23 mouse cellular contexts compared by ENCODE assay signal in the genomic region with DNA sequence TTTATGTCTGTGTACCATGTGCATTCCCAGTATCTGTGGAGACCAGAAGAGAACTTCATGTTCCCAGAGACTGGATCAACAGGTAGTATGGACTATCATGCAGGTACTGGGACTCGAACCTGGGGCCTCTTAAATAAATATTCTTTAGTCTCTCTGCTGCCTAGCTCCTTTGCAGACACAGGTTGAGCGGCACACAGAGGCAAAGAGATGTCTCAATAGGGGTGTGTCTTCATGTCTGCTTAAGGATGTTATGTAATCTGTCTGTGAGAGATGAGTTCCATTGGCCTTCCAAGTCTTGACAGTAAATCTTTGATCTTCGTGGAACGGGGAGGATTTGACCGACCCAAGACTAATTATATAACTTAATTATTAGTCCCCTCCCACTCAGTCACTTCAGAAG. TPM values are rescaled to one million over a fixed set of nuclear protein-coding genes. Genes with fewer than 3 reads are reported as not detected.
DNase-seq lines count a peak whose midpoint lies in the region; ATAC-seq and TF ChIP-seq lines count a peak whose summit lies in the region.
"Had no signal": no experiment of that assay in that cellular context is flagged by ENCODE, and none has a peak within 500 bp of the region (broad histone marks: within the 10 kb centered on the region; RNA-seq: fewer than 3 reads in every experiment).

No protein-coding gene starts in this region.

- no peaks in the 10 kb centered on the region for H3K9me3 ChIP-seq in lung, postnatal 0 days (ENCODE audit: low read length)
- H3K9me3 ChIP-seq in forebrain, embryonic 12.5 days: no peaks in the 10 kb centered on the region
- H3K9me3 ChIP-seq: embryonic facial prominence, embryonic 10.5 days; embryonic facial prominence, embryonic 12.5 days; G1E had no signal

- no peak for ATAC-seq in lung, postnatal 0 days
- peak; percentile 69 for ATAC-seq in granulocyte monocyte progenitor cell, adult 5-6 weeks (replicated peaks; ENCODE audit: poor library complexity, severe bottlenecking)
- ATAC-seq in megakaryocyte progenitor cell, adult 5-6 weeks (replicated peaks; ENCODE audit: poor library complexity): 0 out of 2 replicates have a peak, but pooled peaks have one; percentile 42
- ATAC-seq in forebrain, embryonic 12.5 days (ENCODE audit: low FRiP score): no peak
- ATAC-seq: activated CD4-positive, CD25-positive, alpha-beta regulatory T cell, adult 4 months; CD4-positive, CD25-positive, alpha-beta regulatory T cell, adult 4 months; forebrain, embryonic 14.5 days; forebrain, embryonic 16.5 days had no signal

- no peaks in the 10 kb centered on the region for H3K36me3 ChIP-seq in lung, postnatal 0 days (ENCODE audit: insufficient read depth, low read length)
- no peaks in the 10 kb centered on the region for H3K36me3 ChIP-seq in forebrain, embryonic 12.5 days (replicated peaks)
- H3K36me3 ChIP-seq: embryonic facial prominence, embryonic 10.5 days; embryonic facial prominence, embryonic 12.5 days; G1E had no signal

- H3K4me2 ChIP-seq in lung, postnatal 0 days (replicated peaks; ENCODE audit: low read depth, low read length): no peak overlapping the region
- no peak overlapping the region for H3K4me2 ChIP-seq in forebrain, embryonic 12.5 days
- H3K4me2 ChIP-seq: embryonic facial prominence, embryonic 12.5 days had no signal

- no peak for TF ChIP-seq EP300 in lung, postnatal 0 days (IDR thresholded peaks at IDR 0.05)

- no peaks in the 10 kb centered on the region for H3K4me1 ChIP-seq in lung, postnatal 0 days (ENCODE audit: insufficient read depth, low read depth, low read length)
- H3K4me1 ChIP-seq in forebrain, embryonic 12.5 days: no peaks in the 10 kb centered on the region
- H3K4me1 ChIP-seq: embryonic facial prominence, embryonic 10.5 days; embryonic facial prominence, embryonic 12.5 days had no signal

- no peaks in the 10 kb centered on the region for H3K27me3 ChIP-seq in lung, postnatal 0 days (replicated peaks; ENCODE audit: insufficient read depth, low read length)
- 0 out of 2 replicates have a peak, but pooled peaks cover 7% of the 10 kb centered on the region for H3K27me3 ChIP-seq in forebrain, embryonic 12.5 days
- H3K27me3 ChIP-seq: CH12.LX; embryonic facial prominence, embryonic 12.5 days had no signal

- H3K4me3 ChIP-seq in lung, postnatal 0 days (ENCODE audit: low read depth, low read length): no peak overlapping the region
- no peak overlapping the region for H3K4me3 ChIP-seq in forebrain, embryonic 12.5 days (replicated peaks)
- H3K4me3 ChIP-seq: embryonic facial prominence, embryonic 10.5 days; embryonic facial prominence, embryonic 12.5 days had no signal

- 56% methylated on average over 5 of the region's 5 CpGs for WGBS in lung, postnatal 0 days
- 77% methylated on average over 5 of the region's 5 CpGs for WGBS in forebrain, embryonic 12.5 days

- TF ChIP-seq CTCF in lung, postnatal 0 days (IDR thresholded peaks at IDR 0.05): no peak

- DNase-seq in lung, postnatal 0 days (ENCODE audit: low spot score): peak; percentile 11
- DNase-seq in lung, postnatal 14 days: no peak
- DNase-seq: adrenal gland, adult 8-10 months; adrenal gland, postnatal 14 days; adrenal gland, postnatal 36 days; B cell, adult 2 months; cerebellum, adult 11-12 months; cerebellum, adult 2 months; cerebellum, adult 9-10 months; cerebellum, postnatal 10 days; cerebellum, postnatal 25 days had no signal

- no peak overlapping the region for H3K27ac ChIP-seq in lung, postnatal 0 days (ENCODE audit: low read length)
- H3K27ac ChIP-seq in forebrain, embryonic 12.5 days: no peak overlapping the region
- H3K27ac ChIP-seq: embryonic facial prominence, embryonic 10.5 days; embryonic facial prominence, embryonic 12.5 days had no signal

- H3K9ac ChIP-seq in lung, postnatal 0 days (replicated peaks; ENCODE audit: low read depth): no peak overlapping the region
- no peak overlapping the region for H3K9ac ChIP-seq in forebrain, embryonic 12.5 days
- H3K9ac ChIP-seq: embryonic facial prominence, embryonic 12.5 days had no signal

RNA-seq across cellular contexts. Expression of a gene that starts 37.3 kb away (rescaled TPM):
- 0.53 and 0.60 TPM in 2 replicates for polyA plus RNA-seq in lung, postnatal 0 days (2015; fragmentation: Nextera tagmentation; extraction: Ambion mirVana)
- total RNA-seq in granulocyte monocyte progenitor cell, adult 5-6 weeks (2014; fragmentation: Nextera tagmentation): not detected in 2 replicates
- total RNA-seq in granulocyte monocyte progenitor cell, adult 5-6 weeks (2017): 0.22 TPM in 1 of 2 replicates, not detected in the other
- total RNA-seq in megakaryocyte progenitor cell, adult 5-6 weeks (2015): 0.35 TPM in 1 of 2 replicates, not detected in the other
- total RNA-seq in megakaryocyte progenitor cell, adult 5-6 weeks (2017): not detected in 2 replicates
- polyA plus RNA-seq in forebrain, embryonic 12.5 days (2016; fragmentation: Nextera tagmentation; extraction: Ambion mirVana): 0.15 and 0.29 TPM in 2 replicates
- total RNA-seq: CH12.LX had no signal
- polyA plus RNA-seq: forebrain, embryonic 11.5 days had no signal

RNA-seq across cellular contexts. Expression of a gene that starts 37.4 kb away (rescaled TPM):
- polyA plus RNA-seq in lung, postnatal 0 days (2015; fragmentation: Nextera tagmentation; extraction: Ambion mirVana): 41.6 and 93.7 TPM in 2 replicates
- 0.41 TPM in 1 of 2 replicates, not detected in the other for total RNA-seq in granulocyte monocyte progenitor cell, adult 5-6 weeks (2014; fragmentation: Nextera tagmentation)
- not detected in 2 replicates for total RNA-seq in granulocyte monocyte progenitor cell, adult 5-6 weeks (2017)
- total RNA-seq in megakaryocyte progenitor cell, adult 5-6 weeks (2015): 0.46 and 0.49 TPM in 2 replicates
- total RNA-seq in megakaryocyte progenitor cell, adult 5-6 weeks (2017): 0.54 and 1.1 TPM in 2 replicates
- 10.6 and 10.8 TPM in 2 replicates for polyA plus RNA-seq in forebrain, embryonic 12.5 days (2016; fragmentation: Nextera tagmentation; extraction: Ambion mirVana)

Comparison
In these comparisons a context has a peak if more than half of its experiments do, and no peak if none do; other contexts are left out.
1. ATAC-seq: peak in granulocyte monocyte progenitor cell, adult 5-6 weeks (single experiment) and megakaryocyte progenitor cell, adult 5-6 weeks (single experiment); none in lung, postnatal 0 days (single experiment) and forebrain, embryonic 12.5 days (single experiment).